Mouse (Mus musculus) liver, embryonic 14.5 days (tissue): ENCODE measurements around the gene Pbrm1.

Experiments
- CTCF ChIP-seq: IDR thresholded peaks from 2 replicates; pipeline ENCODE4 v1.5.1; 2016; ENCODE audit warnings: antibody characterized with exemption, low read depth, control low read depth
- EP300 ChIP-seq: IDR thresholded peaks from 2 replicates; pipeline ENCODE4 v1.6.1; 2016; ENCODE audit warnings: antibody characterized with exemption, low read depth

GRCm38 (mm10) chr14:31130236-31131220, 111.6 kb downstream of the Pbrm1 start, which contains the start of gene Nt5dc2:
- TF ChIP-seq EP300 = no peak
- peak; percentile 22; the same call in 1 of the 2 replicates for TF ChIP-seq CTCF
